ENCODE assay signal across 8 mouse cellular contexts in genomic region chr7:98361662-98362061, GRCm38 (mm10). TPM values are rescaled to one million over a fixed set of nuclear protein-coding genes. Genes with fewer than 3 reads are reported as not detected.
DNase-seq lines count a peak whose midpoint lies in the region; ATAC-seq and TF ChIP-seq lines count a peak whose summit lies in the region.

No protein-coding gene starts in this region.

- peak overlapping the region; percentile 75; the same call in 1 of the 2 replicates for H3K9ac ChIP-seq in forebrain, embryonic 16.5 days (replicated peaks; ENCODE audit: low read depth, low read length)
- H3K9ac ChIP-seq in liver, embryonic 15.5 days: no peak overlapping the region

- 0 out of 2 replicates have a peak, but pooled peaks cover 4% of the 10 kb centered on the region for H3K9me3 ChIP-seq in heart, embryonic 10.5 days
- H3K9me3 ChIP-seq in forebrain, embryonic 16.5 days (ENCODE audit: control insufficient read depth, low read length): no peaks in the 10 kb centered on the region
- H3K9me3 ChIP-seq in liver, embryonic 15.5 days (replicated peaks): no peaks in the 10 kb centered on the region

- peak overlapping the region; percentile 89; the same call in 1 of the 2 replicates for H3K27ac ChIP-seq in heart, embryonic 10.5 days
- peak overlapping the region; percentile 87 for H3K27ac ChIP-seq in forebrain, embryonic 16.5 days (ENCODE audit: low read length)
- no peak overlapping the region for H3K27ac ChIP-seq in liver, embryonic 15.5 days (replicated peaks)

- H3ac ChIP-seq in C2C12 (ENCODE audit: control insufficient read depth, insufficient read length, low read depth): no peak overlapping the region

- no peaks in the 10 kb centered on the region for H3K36me3 ChIP-seq in heart, embryonic 10.5 days
- H3K36me3 ChIP-seq in C2C12 (ENCODE audit: control insufficient read depth, insufficient read depth): peaks cover 13% of the 10 kb centered on the region
- no peaks in the 10 kb centered on the region for H3K36me3 ChIP-seq in forebrain, embryonic 16.5 days (ENCODE audit: control insufficient read depth, insufficient read depth)
- H3K36me3 ChIP-seq in liver, embryonic 15.5 days (replicated peaks): no peaks in the 10 kb centered on the region

- 36% methylated on average over 2 of the region's 2 CpGs for WGBS in heart, embryonic 10.5 days
- WGBS in forebrain, embryonic 16.5 days: 15% methylated on average over 2 of the region's 2 CpGs
- WGBS in liver, embryonic 15.5 days (ENCODE audit: insufficient replicate concordance): 20% methylated on average over 2 of the region's 2 CpGs

- H3K79me3 ChIP-seq in C2C12 (ENCODE audit: low read depth): peaks cover 28% of the 10 kb centered on the region

- peaks cover 42% of the 10 kb centered on the region for H3K4me1 ChIP-seq in heart, embryonic 10.5 days
- H3K4me1 ChIP-seq in forebrain, embryonic 16.5 days (replicated peaks; ENCODE audit: control insufficient read depth, insufficient read depth, low read length): peaks cover 34% of the 10 kb centered on the region
- H3K4me1 ChIP-seq in liver, embryonic 15.5 days (replicated peaks): peaks cover 19% of the 10 kb centered on the region

- H3K4me3 ChIP-seq in heart, embryonic 10.5 days: peak overlapping the region; percentile 82
- peak overlapping the region; percentile 60 for H3K4me3 ChIP-seq in C2C12 (ENCODE audit: insufficient read depth, poor library complexity, severe bottlenecking)
- H3K4me3 ChIP-seq in forebrain, embryonic 16.5 days (replicated peaks; ENCODE audit: low read length): peak overlapping the region; percentile 76
- peak overlapping the region; percentile 57 for H3K4me3 ChIP-seq in liver, embryonic 15.5 days (replicated peaks)

- peak; percentile 2 for ATAC-seq in forebrain, embryonic 16.5 days
- ATAC-seq in liver, embryonic 15.5 days (ENCODE audit: insufficient read depth): no peak

- TF ChIP-seq CTCF in C2C12 (IDR thresholded peaks at IDR 0.05; ENCODE audit: control insufficient read depth, insufficient read depth, insufficient read length): no peak

- no peaks in the 10 kb centered on the region for H3K27me3 ChIP-seq in heart, embryonic 10.5 days (ENCODE audit: insufficient read depth, poor library complexity, severe bottlenecking)
- H3K27me3 ChIP-seq in C2C12 (ENCODE audit: control insufficient read depth, insufficient read depth, insufficient read length): no peaks in the 10 kb centered on the region
- no peaks in the 10 kb centered on the region for H3K27me3 ChIP-seq in forebrain, embryonic 16.5 days (replicated peaks; ENCODE audit: control insufficient read depth, insufficient read depth, low read length)
- H3K27me3 ChIP-seq in liver, embryonic 15.5 days: peaks cover 64% of the 10 kb centered on the region

- peaks cover 43% of the 10 kb centered on the region for H3K79me2 ChIP-seq in C2C12 (ENCODE audit: control insufficient read depth, insufficient read depth)

- H3K4me2 ChIP-seq in forebrain, embryonic 16.5 days (ENCODE audit: low read length): peak overlapping the region; percentile 83
- H3K4me2 ChIP-seq in liver, embryonic 15.5 days: peak overlapping the region; percentile 66

- no peak for DNase-seq in heart, embryonic 10.5 days (ENCODE audit: low spot score)
- DNase-seq in heart, adult 18-20 months: no peak
- no peak for DNase-seq in retina, embryonic 14.5 days (ENCODE audit: low spot score)
- no peak for DNase-seq in embryo, embryonic 9.5 days (ENCODE audit: extremely low spot score)
- DNase-seq in thymus, postnatal 4 days: no peak

TF ChIP-seq in C2C12, 6 proteins besides CTCF, POLR2A, EP300 and RAD21:
- no peak for TF ChIP-seq MAX (IDR thresholded peaks at IDR 0.05)
- TF ChIP-seq USF1 (IDR thresholded peaks at IDR 0.05; ENCODE audit: low read depth): no peak
- no peak for TF ChIP-seq MYOD1 (IDR thresholded peaks at IDR 0.05; ENCODE audit: control insufficient read depth, insufficient read length, low read depth)
- TF ChIP-seq CEBPB (IDR thresholded peaks at IDR 0.05; ENCODE audit: low read depth): no peak
- TF ChIP-seq MYOG (IDR thresholded peaks at IDR 0.05; ENCODE audit: control insufficient read depth, extremely low read depth, insufficient read length): no peak
- TF ChIP-seq FOSL1 (IDR thresholded peaks at IDR 0.05; ENCODE audit: insufficient read depth, low read length, poor library complexity, severe bottlenecking): no peak

RNA-seq across cellular contexts. Expression of gene Tsku, which starts 0.5 kb away (rescaled TPM):
- polyA plus RNA-seq in heart, embryonic 10.5 days (2016; fragmentation: Nextera tagmentation; extraction: Ambion mirVana): 5.6 and 5.7 TPM in 2 replicates
- 1 to 10 TPM; 2.3 TPM for total RNA-seq in heart, adult 18-20 months (2021)
- 9.6 TPM for polyA plus RNA-seq in C2C12 (2012; fragmentation: generic; extraction: Trizol)
- polyA plus RNA-seq in forebrain, embryonic 16.5 days (2015; fragmentation: Nextera tagmentation; extraction: Ambion mirVana): 7.9 and 8.0 TPM in 2 replicates
- polyA plus RNA-seq in liver, embryonic 15.5 days (2015; fragmentation: Nextera tagmentation; extraction: Ambion mirVana): 1.3 and 1.6 TPM in 2 replicates

RNA-seq across cellular contexts. Expression of gene Acer3, which starts 40.7 kb away (rescaled TPM):
- polyA plus RNA-seq in heart, embryonic 10.5 days (2016; fragmentation: Nextera tagmentation; extraction: Ambion mirVana): 25.7 and 32.7 TPM in 2 replicates
- total RNA-seq in heart, adult 18-20 months (2021): 10 to 100 TPM; 10.1 to 11.7 TPM
- 7.6 TPM for polyA plus RNA-seq in C2C12 (2012; fragmentation: generic; extraction: Trizol)
- polyA plus RNA-seq in forebrain, embryonic 16.5 days (2015; fragmentation: Nextera tagmentation; extraction: Ambion mirVana): 8.5 and 9.1 TPM in 2 replicates
- polyA plus RNA-seq in liver, embryonic 15.5 days (2015; fragmentation: Nextera tagmentation; extraction: Ambion mirVana): 25.0 and 26.9 TPM in 2 replicates
